Mouse (Mus musculus): ENCODE results near the gene Kri1. TPM values are rescaled to one million over a fixed set of nuclear protein-coding genes. Genes with fewer than 3 reads are reported as not detected.

The Kri1 gene
- total and polyA plus RNA-seq, 3 experiments, result 76.1 to 233 (median 199) TPM

DNA sequence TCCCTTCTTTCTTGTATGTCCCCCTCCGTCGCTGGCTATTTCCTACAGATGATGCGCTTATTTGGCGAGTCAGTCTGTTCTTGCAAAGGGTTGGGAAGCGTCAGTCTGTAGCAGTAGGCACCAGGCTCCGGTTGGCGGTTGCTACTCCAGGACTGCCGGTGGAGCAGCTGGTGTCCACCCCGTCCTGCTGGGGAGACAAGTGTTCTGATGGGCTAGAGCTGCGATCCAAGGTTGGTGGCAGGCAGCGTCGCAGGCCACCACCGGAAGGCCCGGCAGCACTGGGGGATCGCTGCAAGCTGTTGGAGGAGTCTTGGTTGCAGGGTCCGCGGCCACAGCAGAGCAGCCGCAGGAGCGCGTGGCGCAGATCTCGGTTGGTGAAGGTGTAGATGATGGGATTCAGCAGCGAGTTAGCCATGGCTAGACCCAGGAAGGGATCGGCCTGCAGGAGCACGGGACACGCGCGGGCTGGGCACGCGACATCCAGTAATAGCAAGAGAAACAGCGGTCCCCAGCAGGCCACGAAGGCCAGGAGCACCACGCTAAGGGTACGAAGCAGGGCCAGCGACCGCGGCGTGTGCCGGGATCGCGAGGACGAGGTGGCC is 43.8 kb downstream of the Kri1 start:
- Histone ChIP-seq H3K79me2 (ENCODE audit: control insufficient read depth, insufficient read depth, low read length, poor library complexity) (peaks cover 5% of the 10 kb centered on the region), H3K4me3 (ENCODE audit: control insufficient read depth in 1 of 2, insufficient read depth in 1 of 2, low read depth in 2 of 2, low read length in 2 of 2) (no peak overlapping the region), H3K27ac (ENCODE audit: control insufficient read depth, low read depth, low read length) (no peak overlapping the region), H3K9me3 (replicated peaks; ENCODE audit: insufficient read depth, low read length) (no peaks in the 10 kb centered on the region), H3K4me1 (ENCODE audit: control insufficient read depth in 1 of 2, insufficient read depth in 2 of 2, low read length in 2 of 2) (peaks cover 2 to 12% of the 10 kb centered on the region in 2 experiments; a peak in 3 of 4 replicates), H3K36me3 (ENCODE audit: control insufficient read depth in 1 of 2, insufficient read depth in 2 of 2, low read length in 2 of 2) (peaks cover 0 to 6% of the 10 kb centered on the region in 2 experiments; a peak in 2 of 4 replicates), H3K9ac (ENCODE audit: control insufficient read depth, low read depth, low read length, poor library complexity, severe bottlenecking) (no peak overlapping the region), H3K27me3 (ENCODE audit: control insufficient read depth in 1 of 2, insufficient read depth in 2 of 2, low read length in 2 of 2) (no peaks in the 10 kb centered on the region; a peak in 1 of 4 replicates)
- no peak for DNase-seq (ENCODE audit: low read depth, low spot score)
- TF ChIP-seq POLR2A (IDR thresholded peaks at IDR 0.05; ENCODE audit: control insufficient read depth in 1 of 2, insufficient read depth in 1 of 2, low read depth in 1 of 2, low read length in 2 of 2, poor library complexity in 1 of 2), result no peak
- TF ChIP-seq ZC3H11A (IDR thresholded peaks at IDR 0.05; ENCODE audit: low read depth, low read length), result 0 out of 2 replicates have a peak, but pooled peaks have one; percentile 5

DNA sequence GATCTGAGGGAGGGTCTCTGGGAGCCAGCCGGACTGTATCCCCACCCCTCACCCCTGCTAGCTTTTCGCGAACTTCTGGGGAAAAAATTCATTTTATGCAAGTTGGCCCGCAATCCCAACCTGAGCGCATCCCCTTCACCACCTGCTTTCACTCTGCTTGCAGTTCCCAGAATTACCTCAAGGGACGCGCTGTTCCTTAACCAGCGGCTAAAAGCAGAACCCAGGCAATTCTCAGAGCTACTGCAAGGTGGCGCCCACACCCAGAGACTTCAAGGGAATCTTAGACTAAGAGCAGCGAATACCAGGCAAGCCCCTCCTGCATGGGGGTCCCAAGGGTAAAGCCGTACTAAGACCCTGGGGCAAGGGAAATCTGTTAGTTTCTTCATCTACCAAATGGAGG is 46.4 kb downstream of the Kri1 start:
- peaks cover 31% of the 10 kb centered on the region for H3K79me2 ChIP-seq (ENCODE audit: control insufficient read depth, insufficient read depth, low read length, poor library complexity)
- H3K9ac ChIP-seq (ENCODE audit: control insufficient read depth, low read depth, low read length, poor library complexity, severe bottlenecking), result 0 out of 2 replicates have a peak overlapping the region, but pooled peaks have one; percentile 7
- H3K36me3 ChIP-seq (ENCODE audit: control insufficient read depth in 1 of 2, insufficient read depth in 2 of 2, low read length in 2 of 2), result peaks cover 4 to 16% of the 10 kb centered on the region in 2 experiments
- H3K4me1 ChIP-seq (ENCODE audit: control insufficient read depth in 1 of 2, insufficient read depth in 2 of 2, low read length in 2 of 2), result peaks cover 12 to 23% of the 10 kb centered on the region in 2 experiments; a peak in 3 of 4 replicates
- no peak overlapping the region for H3K4me3 ChIP-seq (ENCODE audit: control insufficient read depth in 1 of 2, insufficient read depth in 1 of 2, low read depth in 2 of 2, low read length in 2 of 2)
- H3K27ac ChIP-seq (ENCODE audit: control insufficient read depth, low read depth, low read length), result no peak overlapping the region
- H3K9me3 ChIP-seq (replicated peaks; ENCODE audit: insufficient read depth, low read length), result no peaks in the 10 kb centered on the region
- H3K27me3 ChIP-seq (ENCODE audit: control insufficient read depth in 1 of 2, insufficient read depth in 2 of 2, low read length in 2 of 2), result no peaks in the 10 kb centered on the region
- peak; percentile 100 for DNase-seq (ENCODE audit: low read depth, low spot score)
- TF ChIP-seq JUND (IDR thresholded peaks at IDR 0.05; ENCODE audit: low read depth, low read length) (no peak), MEF2A (IDR thresholded peaks at IDR 0.05; ENCODE audit: extremely low read depth, insufficient replicate concordance, low read depth, low read length, poor library complexity, severe bottlenecking) (no peak), NRF1 (IDR thresholded peaks at IDR 0.05; ENCODE audit: insufficient read depth, low read depth, low read length, poor library complexity, severe bottlenecking) (0 out of 2 replicates have a peak, but pooled peaks have one; percentile 24), RAD21 (IDR thresholded peaks at IDR 0.05; ENCODE audit: low read depth, low read length) (peak; percentile 94), ETS1 (IDR thresholded peaks at IDR 0.05; ENCODE audit: low read depth, low read length) (no peak; the same call in 1 of the 2 replicates), ZC3H11A (IDR thresholded peaks at IDR 0.05; ENCODE audit: low read depth, low read length) (peak; percentile 91), HCFC1 (IDR thresholded peaks at IDR 0.05; ENCODE audit: low read depth, low read length) (peak; percentile 73), SIN3A (IDR thresholded peaks at IDR 0.05; ENCODE audit: low read length) (peak; percentile 88; the same call in 1 of the 2 replicates), ZMIZ1 (IDR thresholded peaks at IDR 0.05; ENCODE audit: low read depth, low read length) (no peak), USF2 (IDR thresholded peaks at IDR 0.05; ENCODE audit: borderline replicate concordance in 1 of 2, insufficient read depth in 1 of 2, low read depth in 1 of 2, low read length in 2 of 2) (no peak), EP300 (IDR thresholded peaks at IDR 0.05; ENCODE audit: low read depth in 1 of 2, low read length in 2 of 2) (peak in 1 of 2 experiments; percentile 55; a peak in 1 of 4 replicates), CTCF (IDR thresholded peaks at IDR 0.05 in 2 of 3, conservative IDR thresholded peaks at IDR 0.05 in 1 of 3; ENCODE audit: control insufficient read depth in 1 of 3, insufficient read depth in 1 of 3, low read depth in 2 of 3, low read length in 3 of 3, poor library complexity in 1 of 3, severe bottlenecking in 1 of 3) (peak in 1 of 3 experiments; percentile 100; a peak in 3 of 6 replicates), E2F4 (IDR thresholded peaks at IDR 0.05; ENCODE audit: borderline replicate concordance, low read depth, low read length) (no peak), MYB (IDR thresholded peaks at IDR 0.05; ENCODE audit: low read depth, low read length) (no peak), POLR2A (IDR thresholded peaks at IDR 0.05; ENCODE audit: control insufficient read depth in 1 of 2, insufficient read depth in 1 of 2, low read depth in 1 of 2, low read length in 2 of 2, poor library complexity in 1 of 2) (peak in 1 of 2 experiments; percentile 43; a peak in 1 of 4 replicates), TBP (IDR thresholded peaks at IDR 0.05; ENCODE audit: low read depth, low read length) (peak; percentile 81), TCF12 (IDR thresholded peaks at IDR 0.05; ENCODE audit: low read depth, low read length) (peak; percentile 60; the same call in 1 of the 2 replicates), POLR2AphosphoS2 (IDR thresholded peaks at IDR 0.05; ENCODE audit: low read length) (peak; percentile 67; the same call in 1 of the 2 replicates), UBTF (IDR thresholded peaks at IDR 0.05; ENCODE audit: borderline replicate concordance, insufficient read depth, low read depth, low read length) (no peak), USF1 (IDR thresholded peaks at IDR 0.05; ENCODE audit: low read depth, low read length) (0 out of 2 replicates have a peak, but pooled peaks have one; percentile 42), MAX (IDR thresholded peaks at IDR 0.05; ENCODE audit: low read length) (no peak), ZNF384 (IDR thresholded peaks at IDR 0.05; ENCODE audit: low read depth, low read length) (peak; percentile 83), MAZ (IDR thresholded peaks at IDR 0.05; ENCODE audit: low read depth, low read length) (peak; percentile 77; the same call in 1 of the 2 replicates), NELFE (IDR thresholded peaks at IDR 0.05; ENCODE audit: low read depth, low read length) (no peak), GATA1 (IDR thresholded peaks at IDR 0.05; ENCODE audit: low read depth, low read length) (no peak; the same call in 1 of the 2 replicates), MYC (IDR thresholded peaks at IDR 0.05; ENCODE audit: low read depth, low read length) (peak; percentile 82), CHD1 (IDR thresholded peaks at IDR 0.05; ENCODE audit: low read depth, low read length) (peak; percentile 29; the same call in 1 of the 2 replicates), ZKSCAN1 (IDR thresholded peaks at IDR 0.05; ENCODE audit: low read depth, low read length) (no peak)

All from MEL (cell line).